Mouse (Mus musculus): Measurements from ENCODE around the gene Epb41l1. TPM values are rescaled to one million over a fixed set of nuclear protein-coding genes. Genes with fewer than 3 reads are reported as not detected.

Epb41l1 gene
- polyA plus RNA-seq, 1 experiment from 2014 or later, result 25.5 TPM

GRCm38 (mm10) chr2:156518306-156518705 is 97.6 kb downstream of the Epb41l1 start:
- H3K4me1 ChIP-seq (ENCODE audit: control insufficient read depth, insufficient read depth, low read length), result no peaks in the 10 kb centered on the region
- H3K27me3 ChIP-seq (ENCODE audit: control insufficient read depth, insufficient read depth, low read length), result no peaks in the 10 kb centered on the region
- no peak overlapping the region for H3K9ac ChIP-seq (replicated peaks; ENCODE audit: low read depth, low read length)
- ATAC-seq (ENCODE audit: low read depth), result no peak
- H3K4me3 ChIP-seq (ENCODE audit: low read depth, low read length), result no peak overlapping the region
- H3K27ac ChIP-seq (ENCODE audit: low read depth, low read length), result no peak overlapping the region
- H3K36me3 ChIP-seq (ENCODE audit: control insufficient read depth, insufficient read depth, low read length), result peaks cover 21% of the 10 kb centered on the region
- H3K4me2 ChIP-seq (ENCODE audit: low read depth, low read length), result no peak overlapping the region
- H3K9me3 ChIP-seq (ENCODE audit: control insufficient read depth, low read length), result no peaks in the 10 kb centered on the region
- WGBS, result 81% methylated on average over 6 of the region's 6 CpGs

GRCm38 (mm10) chr2:156519584-156519983 is 98.9 kb downstream of the Epb41l1 start:
- no peaks in the 10 kb centered on the region for H3K4me1 ChIP-seq (ENCODE audit: control insufficient read depth, insufficient read depth, low read length)
- H3K27me3 ChIP-seq (ENCODE audit: control insufficient read depth, insufficient read depth, low read length), result no peaks in the 10 kb centered on the region
- no peaks in the 10 kb centered on the region for H3K9me3 ChIP-seq (ENCODE audit: control insufficient read depth, low read length)
- no peak overlapping the region for H3K4me2 ChIP-seq (ENCODE audit: low read depth, low read length)
- no peak overlapping the region for H3K27ac ChIP-seq (ENCODE audit: low read depth, low read length)
- no peak overlapping the region for H3K9ac ChIP-seq (replicated peaks; ENCODE audit: low read depth, low read length)
- H3K36me3 ChIP-seq (ENCODE audit: control insufficient read depth, insufficient read depth, low read length), result peaks cover 13% of the 10 kb centered on the region
- ATAC-seq (ENCODE audit: low read depth), result no peak
- 93% methylated on average over 5 of the region's 5 CpGs for WGBS
- H3K4me3 ChIP-seq (ENCODE audit: low read depth, low read length), result no peak overlapping the region

GRCm38 (mm10) chr2:156522994-156523393 is 102.3 kb downstream of the Epb41l1 start:
- H3K27ac ChIP-seq (ENCODE audit: low read depth, low read length), result no peak overlapping the region
- no peak overlapping the region for H3K9ac ChIP-seq (replicated peaks; ENCODE audit: low read depth, low read length)
- H3K36me3 ChIP-seq (ENCODE audit: control insufficient read depth, insufficient read depth, low read length), result peaks cover 20% of the 10 kb centered on the region
- H3K9me3 ChIP-seq (ENCODE audit: control insufficient read depth, low read length), result no peaks in the 10 kb centered on the region
- 89% methylated on average over 11 of the region's 11 CpGs for WGBS
- no peaks in the 10 kb centered on the region for H3K4me1 ChIP-seq (ENCODE audit: control insufficient read depth, insufficient read depth, low read length)
- H3K27me3 ChIP-seq (ENCODE audit: control insufficient read depth, insufficient read depth, low read length), result no peaks in the 10 kb centered on the region
- ATAC-seq (ENCODE audit: low read depth), result no peak
- no peak overlapping the region for H3K4me3 ChIP-seq (ENCODE audit: low read depth, low read length)
- no peak overlapping the region for H3K4me2 ChIP-seq (ENCODE audit: low read depth, low read length)

- ATAC-seq (ENCODE audit: low read depth), result no peak
- Histone ChIP-seq H3K36me3 (ENCODE audit: control insufficient read depth, insufficient read depth, low read length) (peaks cover 15% of the 10 kb centered on the region), H3K9me3 (ENCODE audit: control insufficient read depth, low read length) (no peaks in the 10 kb centered on the region), H3K4me2 (ENCODE audit: low read depth, low read length) (no peak overlapping the region), H3K4me1 (ENCODE audit: control insufficient read depth, insufficient read depth, low read length) (no peaks in the 10 kb centered on the region), H3K27me3 (ENCODE audit: control insufficient read depth, insufficient read depth, low read length) (no peaks in the 10 kb centered on the region), H3K4me3 (ENCODE audit: low read depth, low read length) (no peak overlapping the region), H3K9ac (replicated peaks; ENCODE audit: low read depth, low read length) (no peak overlapping the region), H3K27ac (ENCODE audit: low read depth, low read length) (no peak overlapping the region)
- WGBS, result 42% methylated on average over 3 of the region's 3 CpGs
These were observed 103.4 kb downstream of the Epb41l1 start for GRCm38 (mm10) chr2:156524078-156524477.

GRCm38 (mm10) chr2:156529726-156530125 is 109.0 kb downstream of the Epb41l1 start:
- Histone ChIP-seq H3K4me1 (ENCODE audit: control insufficient read depth, insufficient read depth, low read length) (no peaks in the 10 kb centered on the region), H3K27ac (ENCODE audit: low read depth, low read length) (no peak overlapping the region), H3K36me3 (ENCODE audit: control insufficient read depth, insufficient read depth, low read length) (peaks cover 16% of the 10 kb centered on the region), H3K4me3 (ENCODE audit: low read depth, low read length) (no peak overlapping the region), H3K27me3 (ENCODE audit: control insufficient read depth, insufficient read depth, low read length) (no peaks in the 10 kb centered on the region), H3K4me2 (ENCODE audit: low read depth, low read length) (no peak overlapping the region), H3K9me3 (ENCODE audit: control insufficient read depth, low read length) (no peaks in the 10 kb centered on the region), H3K9ac (replicated peaks; ENCODE audit: low read depth, low read length) (no peak overlapping the region)
- ATAC-seq (ENCODE audit: low read depth), result no peak
- WGBS, result 57% methylated on average over 2 of the region's 2 CpGs

DNA sequence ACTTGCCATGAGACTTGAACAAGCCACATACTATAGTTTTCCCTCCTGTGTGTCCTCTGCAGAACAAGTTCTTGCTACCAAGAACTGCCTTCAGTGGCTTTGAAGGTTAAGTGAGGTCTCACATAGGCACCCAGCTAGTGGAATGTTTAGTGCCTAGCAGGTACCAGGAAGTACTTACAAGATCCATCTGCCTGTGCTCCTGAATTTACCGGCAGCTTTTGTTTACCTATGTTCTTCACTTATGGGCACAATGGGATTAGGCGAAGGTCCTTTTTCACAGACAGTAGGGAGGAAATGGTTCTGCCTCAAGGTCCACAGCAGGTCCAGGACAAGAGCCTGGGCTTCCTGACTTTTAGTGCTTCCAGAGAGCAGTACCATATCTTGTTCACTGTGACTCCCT is 112.5 kb downstream of the Epb41l1 start:
- H3K4me3 ChIP-seq (ENCODE audit: low read depth, low read length), result no peak overlapping the region
- H3K9ac ChIP-seq (replicated peaks; ENCODE audit: low read depth, low read length), result no peak overlapping the region
- no peak for ATAC-seq (ENCODE audit: low read depth)
- H3K4me1 ChIP-seq (ENCODE audit: control insufficient read depth, insufficient read depth, low read length), result no peaks in the 10 kb centered on the region
- H3K27me3 ChIP-seq (ENCODE audit: control insufficient read depth, insufficient read depth, low read length), result no peaks in the 10 kb centered on the region
- no peak overlapping the region for H3K4me2 ChIP-seq (ENCODE audit: low read depth, low read length)
- H3K27ac ChIP-seq (ENCODE audit: low read depth, low read length), result no peak overlapping the region
- 84% methylated on average over 2 of the region's 2 CpGs for WGBS
- H3K36me3 ChIP-seq (ENCODE audit: control insufficient read depth, insufficient read depth, low read length), result peaks cover 9% of the 10 kb centered on the region
- no peaks in the 10 kb centered on the region for H3K9me3 ChIP-seq (ENCODE audit: control insufficient read depth, low read length)

- H3K4me2 ChIP-seq (ENCODE audit: low read depth, low read length), result no peak overlapping the region
- ATAC-seq (ENCODE audit: low read depth), result no peak
- H3K9me3 ChIP-seq (ENCODE audit: control insufficient read depth, low read length), result no peaks in the 10 kb centered on the region
- no peaks in the 10 kb centered on the region for H3K27me3 ChIP-seq (ENCODE audit: control insufficient read depth, insufficient read depth, low read length)
- H3K9ac ChIP-seq (replicated peaks; ENCODE audit: low read depth, low read length), result no peak overlapping the region
- H3K27ac ChIP-seq (ENCODE audit: low read depth, low read length), result no peak overlapping the region
- no peaks in the 10 kb centered on the region for H3K4me1 ChIP-seq (ENCODE audit: control insufficient read depth, insufficient read depth, low read length)
- 84% methylated on average over 7 of the region's 7 CpGs for WGBS
- peaks cover 16% of the 10 kb centered on the region for H3K36me3 ChIP-seq (ENCODE audit: control insufficient read depth, insufficient read depth, low read length)
- no peak overlapping the region for H3K4me3 ChIP-seq (ENCODE audit: low read depth, low read length)
These were observed 118.3 kb downstream of the Epb41l1 start for GRCm38 (mm10) chr2:156538817-156539555.

GRCm38 (mm10) chr2:156540991-156541390 is 120.3 kb downstream of the Epb41l1 start:
- H3K27ac ChIP-seq (ENCODE audit: low read depth, low read length), result no peak overlapping the region
- H3K4me2 ChIP-seq (ENCODE audit: low read depth, low read length), result no peak overlapping the region
- peaks cover 16% of the 10 kb centered on the region for H3K36me3 ChIP-seq (ENCODE audit: control insufficient read depth, insufficient read depth, low read length)
- no peak for ATAC-seq (ENCODE audit: low read depth)
- no peak overlapping the region for H3K9ac ChIP-seq (replicated peaks; ENCODE audit: low read depth, low read length)
- WGBS, result 87% methylated on average over 7 of the region's 7 CpGs
- H3K27me3 ChIP-seq (ENCODE audit: control insufficient read depth, insufficient read depth, low read length), result no peaks in the 10 kb centered on the region
- no peaks in the 10 kb centered on the region for H3K4me1 ChIP-seq (ENCODE audit: control insufficient read depth, insufficient read depth, low read length)
- no peaks in the 10 kb centered on the region for H3K9me3 ChIP-seq (ENCODE audit: control insufficient read depth, low read length)
- no peak overlapping the region for H3K4me3 ChIP-seq (ENCODE audit: low read depth, low read length)

DNA sequence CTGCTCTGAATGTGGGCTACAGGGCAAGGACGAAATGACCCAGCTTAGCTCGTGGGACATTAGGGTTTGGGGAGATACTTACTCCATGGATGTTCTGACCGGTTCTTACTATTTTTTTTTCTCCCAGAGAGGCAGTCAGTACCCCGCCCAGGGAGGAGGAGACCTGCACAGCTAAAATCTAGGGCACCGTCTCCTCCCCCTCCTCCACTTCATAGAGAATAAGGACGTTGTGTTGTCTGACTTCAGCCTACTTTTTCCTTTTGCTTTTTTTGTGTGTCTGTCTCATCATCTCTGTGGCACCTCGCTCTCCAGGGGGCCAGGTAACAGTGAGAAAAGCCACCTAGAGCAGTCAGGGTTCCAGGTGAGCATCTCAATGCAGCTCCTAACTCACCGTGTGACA is 121.7 kb downstream of the Epb41l1 start:
- no peak overlapping the region for H3K9ac ChIP-seq (replicated peaks; ENCODE audit: low read depth, low read length)
- ATAC-seq (ENCODE audit: low read depth), result no peak
- no peaks in the 10 kb centered on the region for H3K9me3 ChIP-seq (ENCODE audit: control insufficient read depth, low read length)
- H3K4me1 ChIP-seq (ENCODE audit: control insufficient read depth, insufficient read depth, low read length), result no peaks in the 10 kb centered on the region
- H3K27ac ChIP-seq (ENCODE audit: low read depth, low read length), result no peak overlapping the region
- H3K36me3 ChIP-seq (ENCODE audit: control insufficient read depth, insufficient read depth, low read length), result peaks cover 16% of the 10 kb centered on the region
- no peaks in the 10 kb centered on the region for H3K27me3 ChIP-seq (ENCODE audit: control insufficient read depth, insufficient read depth, low read length)
- H3K4me2 ChIP-seq (ENCODE audit: low read depth, low read length), result no peak overlapping the region
- 80% methylated on average over 8 of the region's 8 CpGs for WGBS
- H3K4me3 ChIP-seq (ENCODE audit: low read depth, low read length), result no peak overlapping the region
